ENCODE assay signal across 16 mouse cellular contexts in the genomic region with DNA sequence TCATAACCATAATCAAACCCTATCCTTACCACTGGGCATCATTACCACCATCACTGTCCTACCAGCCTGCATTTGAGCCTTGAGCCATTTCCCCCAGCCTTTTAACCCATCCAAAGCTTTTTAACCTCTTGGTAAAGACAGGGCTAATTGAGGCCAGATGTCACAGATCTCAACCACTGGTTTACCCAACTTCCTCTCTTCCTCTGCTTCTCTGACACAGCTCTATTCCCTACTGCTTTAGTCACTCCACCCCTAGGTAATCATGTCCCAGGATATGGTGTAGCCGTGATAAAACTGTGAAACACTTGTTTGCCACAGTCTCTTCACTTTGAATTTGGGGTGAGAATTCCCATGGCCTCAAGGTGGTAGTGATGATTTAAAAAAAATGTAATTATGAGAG.
DNase-seq lines count a peak whose midpoint lies in the region; ATAC-seq lines count a peak whose summit lies in the region.
"Had no signal": no experiment of that assay in that cellular context is flagged by ENCODE, and none has a peak within 500 bp of the region (broad histone marks: within the 10 kb centered on the region; RNA-seq: fewer than 3 reads in every experiment).

No protein-coding gene starts in this region.

- 0 out of 2 replicates have a peak, but pooled peaks have one; percentile 54 for ATAC-seq in common myeloid progenitor, adult 5-6 weeks (replicated peaks; ENCODE audit: low read depth, poor library complexity, severe bottlenecking)
- peak; percentile 76 for ATAC-seq in megakaryocyte progenitor cell, adult 5-6 weeks (replicated peaks; ENCODE audit: poor library complexity)
- ATAC-seq in megakaryocyte-erythroid progenitor cell, adult 5-6 weeks (replicated peaks; ENCODE audit: low FRiP score, low TSS enrichment, poor library complexity, severe bottlenecking), result no peak
- ATAC-seq: activated CD4-positive, CD25-positive, alpha-beta regulatory T cell, adult 4 months; hindbrain, postnatal 0 days; Patski had no signal

- intact Hi-C loops in heart, postnatal 10 days (cut with DNase I), result no loop called here

- DNase-seq in embryo, embryonic 10.5 days (ENCODE audit: low spot score), result peak; percentile 28
- DNase-seq in embryo, embryonic 11 days, result no peak
- DNase-seq in heart, adult 11 months, result peak; percentile 29
- DNase-seq in heart, postnatal 10 days, result no peak
- DNase-seq: adrenal gland, adult 2 months; adrenal gland, postnatal 36 days; cerebellum, adult 2 months; cerebellum, postnatal 10 days; gastrocnemius, postnatal 10 days; kidney, adult 11 months had no signal

Comparison
In these comparisons a context has a peak if more than half of its experiments do, and no peak if none do; other contexts are left out.
1. DNase-seq: peak in embryo, embryonic 10.5 days (single experiment) and heart, adult 11 months (single experiment); none in embryo, embryonic 11 days (single experiment) and heart, postnatal 10 days (0 of 2).